Mouse (Mus musculus) testis, postnatal 10 days (tissue): Measurements from ENCODE around the gene Gsta3.
"Not testable (repeated sequence)": the region's sequence is repeated elsewhere in the genome, so short reads cannot be mapped to it uniquely, and the experiment has no call there.

Experiments
- DNase-seq: peaks from one replicate; pipeline ENCODE4 v3.0.0; 2021; ENCODE audit warnings: low spot score

Gene Gsta3

DNA sequence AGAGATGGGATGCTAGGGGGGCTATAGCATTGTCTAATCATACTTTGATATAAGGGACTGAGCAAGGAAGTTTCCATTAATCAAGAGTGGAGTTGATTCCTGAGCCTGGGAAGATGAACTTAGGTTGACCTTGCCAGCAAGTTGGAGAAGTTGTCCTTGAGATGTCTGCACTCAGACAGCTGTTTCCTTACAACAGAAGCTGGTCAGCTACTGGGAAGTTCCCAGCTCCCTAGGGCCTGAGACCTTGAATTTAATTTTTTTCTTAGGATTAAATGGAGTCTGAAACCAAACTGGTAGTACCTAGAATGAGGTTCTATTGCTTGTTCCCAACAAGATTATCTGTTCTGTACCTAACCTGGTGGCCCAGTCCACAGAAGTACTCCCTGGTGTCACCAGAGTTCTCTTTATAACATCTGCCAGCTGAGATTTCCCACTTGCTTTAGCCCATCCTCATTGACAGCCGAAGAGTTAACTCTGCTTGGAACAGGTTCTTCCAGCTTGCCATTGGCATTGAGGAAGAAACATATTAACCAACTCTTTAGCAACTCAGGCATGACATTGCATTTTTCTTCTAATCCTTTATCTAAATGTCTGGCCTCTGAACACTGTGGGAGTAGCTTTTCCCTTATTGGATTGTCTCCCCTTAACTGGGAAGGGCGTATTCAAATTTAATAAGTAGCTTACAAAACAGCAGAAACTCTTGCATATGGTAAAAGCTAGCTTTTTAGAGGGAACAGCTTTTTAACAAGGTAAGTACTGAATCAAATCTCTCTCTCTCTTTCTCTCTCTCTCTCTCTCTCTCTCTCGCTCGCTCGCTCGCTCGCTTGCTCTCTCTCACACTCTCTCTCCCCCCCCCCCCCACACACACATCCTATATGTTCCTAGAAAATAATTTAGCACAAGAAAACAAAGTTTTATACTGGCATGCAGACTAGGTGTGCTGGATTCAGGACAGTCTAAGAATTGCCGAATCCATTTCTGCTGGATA, at the start of gene Gsta3:
TSS of gene Gsta3 (plus strand) at position 679 of the 988 bp plus-strand sequence.
- no peak for DNase-seq

- DNase-seq, result no peak
Observed at GRCm38 (mm10) chr1:21206241-21206640, 34.1 kb upstream of the Gsta3 start.

DNA sequence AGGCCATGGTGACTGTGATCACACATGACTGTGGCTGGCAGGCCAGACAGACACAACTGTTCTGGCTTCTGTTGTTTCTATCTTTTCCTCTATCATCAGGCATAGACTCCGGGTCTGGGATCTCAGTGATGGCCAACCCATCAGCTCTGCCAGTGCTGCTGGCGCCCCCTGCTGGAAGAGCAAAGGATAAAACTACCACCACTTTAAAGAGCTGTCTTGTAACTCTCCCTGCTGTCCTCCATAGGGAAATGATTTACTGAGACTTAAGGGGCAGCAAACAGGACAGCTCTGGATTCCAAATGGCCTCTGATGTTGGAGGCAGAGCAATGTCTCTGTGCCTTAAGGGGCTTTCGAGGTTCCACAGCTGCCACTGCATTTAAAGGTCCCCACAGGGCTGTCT, 26.9 kb upstream of the Gsta3 start:
- not testable (repeated sequence) for DNase-seq

- DNase-seq, result not testable (repeated sequence)
Observed at GRCm38 (mm10) chr1:21213991-21214692, 26.2 kb upstream of the Gsta3 start.

DNA sequence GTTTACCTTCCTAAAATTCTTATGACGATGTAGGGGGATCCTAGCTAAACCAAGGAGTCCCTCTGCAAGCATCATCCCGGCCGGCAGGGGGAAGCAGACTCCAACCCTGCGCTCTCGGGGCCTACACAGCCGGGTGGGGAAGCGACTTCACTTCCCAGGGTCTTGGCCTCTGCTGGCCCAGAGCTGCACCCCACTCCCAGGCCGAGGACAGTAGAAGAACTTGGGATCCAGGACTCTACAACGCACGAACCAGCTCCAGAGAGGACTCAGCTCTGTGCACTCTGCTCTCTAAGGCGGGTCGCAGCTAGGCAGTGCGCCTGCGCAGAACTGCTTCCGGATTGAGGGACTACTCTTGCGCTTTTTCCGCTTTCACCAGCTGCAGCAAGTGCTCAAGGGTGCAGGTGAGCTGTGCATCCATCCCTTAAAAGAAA, 21.9 kb upstream of the Gsta3 start, which contains the start of gene Tmem14a:
TSS of gene Tmem14a (plus strand) at position 87 of the 431 bp plus-strand sequence.
- DNase-seq, result peak; percentile 91

GRCm38 (mm10) chr1:21227756-21228395, 12.5 kb upstream of the Gsta3 start:
- DNase-seq, result no peak

- DNase-seq, result not testable (repeated sequence)
Observed at GRCm38 (mm10) chr1:21228740-21229722, 11.4 kb upstream of the Gsta3 start.

GRCm38 (mm10) chr1:21230376-21230775, 10.0 kb upstream of the Gsta3 start:
- DNase-seq, result no peak

- no peak for DNase-seq
Observed at GRCm38 (mm10) chr1:21231744-21232464, 8.5 kb upstream of the Gsta3 start.

DNA sequence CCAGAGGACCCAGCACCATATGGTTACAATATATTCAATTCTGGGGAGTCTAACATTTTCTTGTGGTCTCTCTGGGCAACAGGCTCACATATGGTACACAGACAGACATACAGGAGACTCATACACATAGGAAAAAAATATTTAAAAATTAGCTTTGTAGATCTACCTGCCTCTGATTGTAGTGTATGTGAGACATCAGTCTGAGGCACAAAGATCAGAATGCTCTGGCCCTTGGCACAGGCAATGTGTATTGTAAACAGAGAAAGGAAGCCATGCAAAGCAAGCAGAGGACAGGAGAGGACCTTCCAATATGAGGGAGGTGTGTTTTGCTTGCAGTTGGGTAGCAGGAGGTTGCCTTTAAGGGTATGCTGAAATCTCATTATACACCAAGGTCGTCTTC, 7.9 kb upstream of the Gsta3 start:
- DNase-seq, result no peak

- DNase-seq, result no peak
Observed at GRCm38 (mm10) chr1:21235359-21235758, 5.0 kb upstream of the Gsta3 start.

DNA sequence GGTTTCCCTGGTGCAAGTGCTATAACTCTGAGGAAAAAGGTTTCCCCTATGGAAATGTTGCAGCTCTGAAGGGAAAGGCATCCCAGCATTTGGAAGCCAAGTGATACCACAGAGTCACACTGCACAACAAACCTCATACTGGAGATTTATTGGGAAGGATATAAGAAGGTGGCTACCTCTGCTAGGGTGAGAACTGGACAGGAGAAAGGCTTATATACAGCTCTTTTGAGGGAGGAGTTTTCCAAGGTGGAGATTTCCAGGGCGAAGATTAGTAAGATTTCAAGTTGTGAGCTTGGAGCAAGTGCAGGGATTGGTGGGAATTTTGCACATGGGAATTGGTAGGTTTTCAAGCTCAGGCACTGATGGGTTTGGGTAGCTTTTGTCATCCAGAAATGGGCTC, 707 bp downstream of the Gsta3 start:
- no peak for DNase-seq

DNA sequence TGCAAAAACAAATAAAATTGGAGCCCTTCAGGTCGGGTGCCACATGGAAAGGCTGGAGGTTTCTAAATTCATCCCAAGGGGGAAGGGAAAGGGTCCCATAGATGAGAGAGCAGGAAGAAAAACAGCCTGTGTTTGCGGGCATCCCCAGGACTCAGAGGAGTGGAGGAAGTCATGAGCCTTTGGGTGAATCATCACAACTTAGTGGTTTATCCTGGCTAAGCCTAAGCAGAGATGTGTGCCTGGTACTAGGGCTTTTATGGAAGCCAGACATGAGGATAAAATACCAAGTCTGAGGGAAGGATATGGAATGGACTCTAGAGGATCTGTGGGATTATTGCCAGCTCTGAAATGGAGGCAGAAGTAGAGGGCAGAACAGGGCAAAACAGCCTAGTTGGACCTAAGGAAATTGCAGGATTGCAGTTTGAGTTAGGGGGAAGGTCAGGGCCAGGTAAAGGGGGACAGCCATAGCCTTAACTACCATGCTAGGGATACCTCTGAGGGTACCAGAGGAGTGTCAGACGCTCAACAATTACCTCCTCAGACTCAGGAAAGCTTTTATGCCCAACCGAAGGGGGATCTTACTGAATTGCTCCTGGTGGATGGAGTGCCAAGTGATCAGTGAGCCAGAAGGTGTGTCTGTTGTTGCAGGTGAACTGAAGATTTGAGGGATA, 4.0 kb downstream of the Gsta3 start:
- DNase-seq, result no peak

- no peak for DNase-seq
Observed at GRCm38 (mm10) chr1:21246136-21246535, 5.7 kb downstream of the Gsta3 start.

DNA sequence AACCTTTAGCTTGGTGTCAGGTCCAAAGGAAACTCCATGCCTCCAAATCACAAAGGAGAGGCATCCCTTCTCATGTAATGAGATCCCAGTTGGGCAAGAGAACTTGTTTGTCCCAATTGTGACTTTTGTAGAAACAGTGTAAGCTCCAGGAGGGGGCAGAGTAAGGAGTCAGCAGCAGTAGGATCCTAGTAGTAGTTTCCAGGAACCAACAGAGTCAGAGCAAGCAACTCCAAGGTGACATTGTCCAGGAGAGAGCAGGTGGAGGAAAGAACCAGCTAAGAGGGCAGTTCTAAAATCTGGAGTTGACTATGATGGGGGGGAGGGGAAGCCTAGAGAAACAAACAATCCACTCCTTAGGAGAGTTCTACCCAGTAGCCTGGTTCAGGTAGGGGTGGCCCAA, 7.5 kb downstream of the Gsta3 start:
- no peak for DNase-seq

GRCm38 (mm10) chr1:21248560-21249390, 8.4 kb downstream of the Gsta3 start:
- no peak for DNase-seq

- DNase-seq, result no peak
Observed at GRCm38 (mm10) chr1:21251661-21252060, 11.3 kb downstream of the Gsta3 start.

DNA sequence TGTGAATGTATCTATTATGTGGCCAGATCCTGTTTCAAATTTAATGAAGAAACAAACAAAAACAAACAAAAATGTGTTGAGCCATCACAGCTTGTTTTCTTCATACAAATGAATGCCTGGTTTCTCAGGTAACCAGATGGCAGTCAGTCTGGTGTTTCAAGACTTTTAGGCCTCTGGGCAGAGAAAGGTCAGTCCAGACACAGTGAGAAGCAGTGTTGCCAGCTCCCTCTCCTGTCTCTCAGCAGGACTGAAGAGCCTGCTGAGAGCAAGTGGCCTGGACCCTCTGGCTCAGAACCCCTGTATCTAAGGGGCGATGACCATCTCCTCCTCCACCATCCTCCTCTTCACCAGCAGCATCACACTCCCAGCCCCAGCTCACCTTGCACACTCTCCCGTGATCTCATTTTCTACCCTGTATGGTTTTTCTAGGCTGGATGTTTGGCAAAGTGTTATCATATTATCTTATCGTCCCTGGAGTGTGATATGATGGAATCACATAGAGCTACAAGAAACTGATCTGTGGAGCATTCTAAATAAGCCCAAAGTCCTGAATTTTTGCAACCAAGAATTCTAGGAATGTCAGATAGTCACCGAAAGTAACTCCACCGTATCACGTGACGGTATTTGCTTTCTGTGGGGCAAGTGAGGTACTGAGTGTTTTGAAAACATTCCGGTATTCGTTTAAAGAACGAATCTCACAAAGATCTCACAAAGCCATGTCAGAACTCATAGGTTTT, 12.3 kb downstream of the Gsta3 start:
- no peak for DNase-seq
